Mouse (Mus musculus): ENCODE measurements around the gene Slc7a8. TPM values are rescaled to one million over a fixed set of nuclear protein-coding genes. Genes with fewer than 3 reads are reported as not detected.

Slc7a8 gene
- polyA plus RNA-seq, 1 experiment from 2014 or later, result 6.8 TPM

DNA sequence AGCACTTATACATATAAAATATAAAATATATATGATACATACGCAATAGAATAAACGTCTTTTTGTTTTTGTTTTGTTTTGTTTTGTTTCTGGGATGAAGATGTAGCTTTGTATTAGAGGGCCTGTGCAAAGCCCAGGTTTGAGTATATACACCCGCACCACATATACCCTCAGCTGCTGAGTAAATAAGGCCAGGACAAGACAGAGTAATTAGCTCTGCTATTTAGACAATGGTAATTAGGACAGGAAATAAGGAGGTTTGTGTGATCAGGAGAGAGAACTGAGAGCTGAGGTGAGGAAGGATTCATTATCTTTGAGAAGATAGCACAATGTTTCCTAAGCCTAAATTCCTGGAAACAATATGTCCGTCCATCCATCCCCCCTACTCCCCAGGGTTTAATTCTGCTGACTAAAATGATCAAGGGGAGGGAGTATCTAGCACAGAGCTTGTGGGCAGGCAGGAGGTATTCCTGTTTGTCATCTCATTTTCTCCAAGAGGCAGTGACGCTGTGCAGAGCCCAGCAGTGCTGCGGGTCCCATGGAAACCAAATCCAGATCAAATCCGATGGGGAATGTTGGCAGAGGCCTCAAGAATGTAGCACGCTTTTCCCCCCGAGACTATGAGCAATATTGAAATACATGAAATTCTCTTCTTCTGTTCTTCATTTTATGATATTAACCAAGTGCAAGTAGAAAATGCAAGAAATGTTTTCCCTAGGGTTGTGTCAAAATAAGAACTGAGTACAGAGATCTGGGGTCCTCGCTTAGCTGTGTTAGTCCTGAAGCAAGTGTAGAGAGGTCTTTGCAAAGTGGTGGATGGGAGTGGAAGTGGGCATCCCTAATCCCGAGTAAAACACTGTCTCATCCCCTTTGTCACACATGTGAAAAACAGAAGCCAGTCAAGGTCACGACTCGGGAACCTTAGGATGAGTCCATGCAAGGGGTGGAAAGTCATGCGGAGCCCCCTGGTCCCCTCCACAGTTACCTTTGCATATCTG, 44.9 kb downstream of the Slc7a8 start:
- peaks cover 10% of the 10 kb centered on the region for H3K4me1 ChIP-seq
- no peaks in the 10 kb centered on the region for H3K9me3 ChIP-seq (replicated peaks)
- WGBS, result 47% methylated on average over 14 of the region's 14 CpGs
- H3K36me3 ChIP-seq, result no peaks in the 10 kb centered on the region
- no peaks in the 10 kb centered on the region for H3K27me3 ChIP-seq
- no peak for ATAC-seq (ENCODE audit: insufficient number of reproducible peaks, low FRiP score, low TSS enrichment, low read depth)
- H3K4me3 ChIP-seq (replicated peaks), result no peak overlapping the region
- H3K4me2 ChIP-seq (replicated peaks), result no peak overlapping the region
- H3K9ac ChIP-seq, result no peak overlapping the region
- no peak overlapping the region for H3K27ac ChIP-seq (replicated peaks)

DNA sequence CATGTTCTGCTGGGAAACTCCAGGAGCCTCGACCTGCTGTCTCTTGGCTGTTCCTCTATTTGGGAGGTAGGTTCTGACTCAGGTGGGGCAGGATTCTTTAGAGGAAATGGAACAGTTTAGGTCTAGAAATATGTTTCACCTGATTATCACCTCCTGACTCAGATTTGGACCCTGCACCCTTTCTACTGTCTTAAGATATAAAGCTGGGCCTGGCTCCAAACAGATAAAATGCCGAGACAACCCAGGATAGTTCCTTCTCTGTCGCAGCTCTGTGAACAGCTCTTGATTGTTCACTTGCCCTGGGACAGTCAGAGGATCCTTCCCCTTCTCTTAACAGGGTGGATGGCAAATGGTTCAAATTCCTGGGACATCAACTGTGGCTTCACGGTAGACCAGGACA, 46.5 kb downstream of the Slc7a8 start:
- no peak overlapping the region for H3K27ac ChIP-seq (replicated peaks)
- ATAC-seq (ENCODE audit: insufficient number of reproducible peaks, low FRiP score, low TSS enrichment, low read depth), result no peak
- no peak overlapping the region for H3K4me2 ChIP-seq (replicated peaks)
- no peaks in the 10 kb centered on the region for H3K36me3 ChIP-seq
- no peaks in the 10 kb centered on the region for H3K9me3 ChIP-seq (replicated peaks)
- H3K9ac ChIP-seq, result no peak overlapping the region
- 75% methylated on average over 4 of the region's 4 CpGs for WGBS
- peaks cover 7% of the 10 kb centered on the region for H3K4me1 ChIP-seq
- no peaks in the 10 kb centered on the region for H3K27me3 ChIP-seq
- no peak overlapping the region for H3K4me3 ChIP-seq (replicated peaks)

DNA sequence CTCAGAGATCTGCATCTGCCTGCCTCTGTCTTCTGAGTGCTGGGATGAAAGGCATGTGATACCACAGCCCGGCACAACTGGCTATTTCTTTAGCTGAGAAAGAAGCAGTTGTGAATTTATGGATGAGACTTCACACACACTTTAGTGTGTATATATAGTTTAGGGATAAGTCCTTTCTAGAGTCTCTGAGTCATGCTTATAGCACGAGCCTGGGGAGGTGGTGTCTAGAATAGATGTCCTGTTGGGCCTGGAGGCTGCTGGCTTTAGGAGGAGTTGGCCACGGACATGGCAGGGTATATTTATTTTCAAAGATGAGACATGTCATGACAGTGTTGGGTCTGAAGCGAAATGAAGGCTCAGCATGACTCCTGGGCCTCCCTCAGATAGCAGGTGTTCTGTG, 47.7 kb downstream of the Slc7a8 start:
- no peaks in the 10 kb centered on the region for H3K9me3 ChIP-seq (replicated peaks)
- no peaks in the 10 kb centered on the region for H3K27me3 ChIP-seq
- H3K27ac ChIP-seq (replicated peaks), result no peak overlapping the region
- no peak overlapping the region for H3K4me2 ChIP-seq (replicated peaks)
- no peak overlapping the region for H3K9ac ChIP-seq
- H3K4me1 ChIP-seq, result peaks cover 7% of the 10 kb centered on the region
- no peak overlapping the region for H3K4me3 ChIP-seq (replicated peaks)
- no peaks in the 10 kb centered on the region for H3K36me3 ChIP-seq
- WGBS, result 67% methylated on average over 4 of the region's 4 CpGs
- ATAC-seq (ENCODE audit: insufficient number of reproducible peaks, low FRiP score, low TSS enrichment, low read depth), result no peak

DNA sequence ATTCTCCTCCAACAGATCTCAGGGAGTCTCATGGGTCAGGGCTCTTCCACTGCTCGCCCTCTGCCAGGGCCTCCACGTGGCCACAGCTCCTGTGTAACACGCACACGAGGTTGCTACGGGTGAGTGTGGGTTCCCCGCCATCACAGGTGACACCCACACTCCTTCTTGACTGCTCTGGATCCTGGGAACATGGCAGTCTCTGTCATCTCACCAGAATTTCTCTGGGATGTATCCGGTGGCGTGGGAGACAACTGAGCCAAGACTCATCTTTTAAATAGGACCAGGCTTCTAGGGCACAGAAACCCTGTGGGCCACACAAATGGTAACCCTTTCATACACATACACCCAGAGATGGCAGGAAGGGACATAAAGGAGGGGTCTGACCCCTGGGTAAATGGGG, 49.5 kb downstream of the Slc7a8 start:
- H3K4me1 ChIP-seq, result peaks cover 7% of the 10 kb centered on the region
- H3K4me2 ChIP-seq (replicated peaks), result no peak overlapping the region
- no peaks in the 10 kb centered on the region for H3K9me3 ChIP-seq (replicated peaks)
- no peak overlapping the region for H3K27ac ChIP-seq (replicated peaks)
- WGBS, result 87% methylated on average over 8 of the region's 8 CpGs
- H3K4me3 ChIP-seq (replicated peaks), result no peak overlapping the region
- H3K36me3 ChIP-seq, result no peaks in the 10 kb centered on the region
- no peaks in the 10 kb centered on the region for H3K27me3 ChIP-seq
- no peak for ATAC-seq (ENCODE audit: insufficient number of reproducible peaks, low FRiP score, low TSS enrichment, low read depth)
- H3K9ac ChIP-seq, result no peak overlapping the region

DNA sequence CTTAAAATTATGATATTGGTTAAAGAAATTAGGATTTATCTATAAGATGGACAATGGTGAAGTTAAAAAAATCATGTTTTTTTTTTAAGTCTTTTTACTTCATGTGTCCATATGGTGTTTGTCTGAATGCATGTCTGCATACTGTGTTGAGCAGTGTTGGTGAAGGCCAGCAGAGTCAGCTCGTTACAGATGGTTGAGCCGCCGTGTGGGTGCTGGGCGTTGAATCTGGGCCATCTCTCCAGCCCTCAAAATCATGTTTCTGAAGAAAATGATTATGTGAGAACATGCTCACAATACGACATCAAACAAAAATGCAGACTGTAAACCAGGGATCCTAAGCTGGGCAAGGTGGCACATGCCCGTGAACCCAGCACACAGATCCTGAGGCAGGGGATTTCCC, 51.4 kb downstream of the Slc7a8 start:
- no peak overlapping the region for H3K27ac ChIP-seq (replicated peaks)
- no peaks in the 10 kb centered on the region for H3K27me3 ChIP-seq
- H3K36me3 ChIP-seq, result no peaks in the 10 kb centered on the region
- no peaks in the 10 kb centered on the region for H3K9me3 ChIP-seq (replicated peaks)
- 68% methylated on average over 6 of the region's 6 CpGs for WGBS
- no peak overlapping the region for H3K4me2 ChIP-seq (replicated peaks)
- H3K4me3 ChIP-seq (replicated peaks), result no peak overlapping the region
- no peak overlapping the region for H3K9ac ChIP-seq
- ATAC-seq (ENCODE audit: insufficient number of reproducible peaks, low FRiP score, low TSS enrichment, low read depth), result no peak
- no peaks in the 10 kb centered on the region for H3K4me1 ChIP-seq

DNA sequence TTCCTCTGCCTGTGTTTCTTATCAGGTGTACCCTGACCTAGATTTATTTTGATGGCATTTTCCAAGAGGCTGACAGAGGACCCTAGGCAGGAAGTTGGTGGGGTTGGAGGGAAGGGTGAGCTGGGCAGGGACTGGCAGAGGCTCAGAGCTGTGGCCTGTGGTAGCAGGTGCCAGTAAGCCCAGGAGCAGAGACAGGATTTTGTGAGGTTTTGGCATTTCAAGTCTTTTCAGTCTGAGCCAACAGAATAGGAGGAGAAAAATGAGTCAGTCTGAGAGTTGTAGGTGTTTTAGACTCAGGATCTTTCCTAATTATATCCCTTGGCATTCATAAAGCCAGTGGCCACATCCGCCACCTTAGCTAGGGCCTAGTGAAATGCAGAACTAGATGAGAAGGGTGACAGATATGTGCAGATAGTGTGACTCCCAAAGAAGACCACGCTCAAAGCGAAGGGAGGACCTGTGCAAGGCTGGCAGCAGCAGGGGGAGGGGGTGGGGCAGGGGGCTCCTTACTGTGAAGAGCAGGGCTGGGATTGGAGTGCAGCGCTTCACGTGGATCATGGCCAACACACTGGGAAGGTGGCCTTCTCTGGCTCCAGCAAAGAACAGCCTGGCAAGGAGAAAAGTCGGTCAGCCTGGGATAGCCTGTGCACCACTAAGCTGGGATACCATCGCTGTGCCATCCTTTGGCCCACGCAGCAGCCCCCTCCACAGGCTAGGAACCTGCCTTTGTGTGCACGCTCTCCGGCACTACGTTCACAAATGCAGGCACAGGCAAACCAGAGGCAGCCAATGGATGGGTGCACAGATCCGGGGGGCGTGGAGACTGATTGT, 52.7 kb downstream of the Slc7a8 start:
- Histone ChIP-seq H3K36me3 (no peaks in the 10 kb centered on the region), H3K27ac (replicated peaks) (no peak overlapping the region), H3K4me1 (no peaks in the 10 kb centered on the region), H3K4me2 (replicated peaks) (no peak overlapping the region), H3K9ac (no peak overlapping the region), H3K4me3 (replicated peaks) (no peak overlapping the region), H3K27me3 (no peaks in the 10 kb centered on the region), H3K9me3 (replicated peaks) (no peaks in the 10 kb centered on the region)
- 70% methylated on average over 13 of the region's 13 CpGs for WGBS
- ATAC-seq (ENCODE audit: insufficient number of reproducible peaks, low FRiP score, low TSS enrichment, low read depth), result no peak

DNA sequence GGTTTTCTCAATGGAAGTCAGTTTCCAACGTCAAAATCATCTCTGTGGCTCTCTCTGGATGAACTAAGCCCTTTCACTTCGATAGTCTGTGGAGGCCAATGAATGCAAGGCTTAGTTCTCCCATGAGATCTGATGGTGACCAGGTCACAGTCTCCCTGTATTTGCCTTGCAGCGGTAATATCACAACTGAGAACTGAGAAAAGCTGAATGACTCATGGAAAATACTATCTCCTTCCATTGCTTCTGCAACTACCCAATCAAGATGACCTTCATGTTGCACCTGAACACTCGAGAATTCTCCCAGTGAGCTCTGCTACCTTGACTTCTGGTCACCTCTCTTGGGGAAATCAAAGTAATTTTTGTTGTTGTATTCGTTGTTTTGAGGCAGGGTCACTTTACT, 54.2 kb downstream of the Slc7a8 start:
- ATAC-seq (ENCODE audit: insufficient number of reproducible peaks, low FRiP score, low TSS enrichment, low read depth), result no peak

DNA sequence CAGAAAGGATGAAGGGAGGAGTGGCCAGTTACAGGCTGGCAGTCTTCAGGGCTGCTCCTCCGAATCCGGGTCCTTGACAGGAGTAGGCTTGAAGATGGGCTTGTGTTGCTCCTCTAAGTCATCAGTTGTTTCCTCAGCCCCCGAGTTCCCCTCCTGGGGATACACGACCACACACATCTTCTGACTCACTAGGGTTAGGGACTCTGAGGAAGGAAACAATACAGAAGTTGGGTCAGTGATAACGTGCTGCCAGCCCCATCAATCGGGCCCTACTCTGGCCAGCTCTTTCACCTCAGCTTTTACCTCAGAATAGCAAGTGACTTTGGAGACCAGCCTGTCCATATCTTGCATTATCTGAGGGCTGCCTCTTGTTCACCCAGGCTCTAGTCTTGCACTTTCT, 57.7 kb downstream of the Slc7a8 start:
- H3K4me1 ChIP-seq, result no peaks in the 10 kb centered on the region
- no peaks in the 10 kb centered on the region for H3K27me3 ChIP-seq
- 72% methylated on average over 6 of the region's 6 CpGs for WGBS
- no peak overlapping the region for H3K9ac ChIP-seq
- no peaks in the 10 kb centered on the region for H3K9me3 ChIP-seq (replicated peaks)
- no peak overlapping the region for H3K4me2 ChIP-seq (replicated peaks)
- H3K27ac ChIP-seq (replicated peaks), result no peak overlapping the region
- ATAC-seq (ENCODE audit: insufficient number of reproducible peaks, low FRiP score, low TSS enrichment, low read depth), result no peak
- no peaks in the 10 kb centered on the region for H3K36me3 ChIP-seq
- H3K4me3 ChIP-seq (replicated peaks), result no peak overlapping the region

More for the DNA sequence above, 54.2 kb downstream of the Slc7a8 start:
- Histone ChIP-seq H3K4me3 (replicated peaks) (no peak overlapping the region), H3K9me3 (replicated peaks) (no peaks in the 10 kb centered on the region), H3K36me3 (no peaks in the 10 kb centered on the region), H3K4me2 (replicated peaks) (no peak overlapping the region), H3K9ac (no peak overlapping the region), H3K27ac (replicated peaks) (no peak overlapping the region), H3K4me1 (no peaks in the 10 kb centered on the region), H3K27me3 (no peaks in the 10 kb centered on the region)
- 68% methylated on average over 5 of the region's 5 CpGs for WGBS

DNA sequence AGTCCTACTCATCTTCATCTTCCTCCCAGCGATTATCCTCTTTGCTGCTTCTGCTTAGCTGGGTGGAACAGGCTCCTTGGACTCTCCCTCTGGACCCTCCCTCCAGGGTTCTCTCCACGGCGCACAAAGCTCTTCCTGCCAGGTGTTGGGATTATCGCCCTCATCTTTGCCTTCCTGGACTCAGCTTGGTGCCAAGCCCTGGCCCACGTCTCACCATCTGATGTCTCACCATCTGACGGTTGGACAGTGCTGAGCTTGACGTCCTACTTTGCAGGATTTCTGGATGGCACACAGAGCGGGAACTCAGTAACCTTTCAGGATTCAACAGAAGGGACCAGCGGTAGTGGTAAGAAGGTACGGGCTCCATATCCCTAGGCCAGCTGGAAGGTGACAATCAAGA, 60.0 kb downstream of the Slc7a8 start:
- Histone ChIP-seq H3K4me2 (replicated peaks) (no peak overlapping the region), H3K27ac (replicated peaks) (no peak overlapping the region), H3K9me3 (replicated peaks) (no peaks in the 10 kb centered on the region), H3K4me3 (replicated peaks) (no peak overlapping the region), H3K36me3 (no peaks in the 10 kb centered on the region), H3K4me1 (no peaks in the 10 kb centered on the region), H3K9ac (no peak overlapping the region), H3K27me3 (no peaks in the 10 kb centered on the region)
- no peak for ATAC-seq (ENCODE audit: insufficient number of reproducible peaks, low FRiP score, low TSS enrichment, low read depth)
- WGBS, result 72% methylated on average over 10 of the region's 10 CpGs

DNA sequence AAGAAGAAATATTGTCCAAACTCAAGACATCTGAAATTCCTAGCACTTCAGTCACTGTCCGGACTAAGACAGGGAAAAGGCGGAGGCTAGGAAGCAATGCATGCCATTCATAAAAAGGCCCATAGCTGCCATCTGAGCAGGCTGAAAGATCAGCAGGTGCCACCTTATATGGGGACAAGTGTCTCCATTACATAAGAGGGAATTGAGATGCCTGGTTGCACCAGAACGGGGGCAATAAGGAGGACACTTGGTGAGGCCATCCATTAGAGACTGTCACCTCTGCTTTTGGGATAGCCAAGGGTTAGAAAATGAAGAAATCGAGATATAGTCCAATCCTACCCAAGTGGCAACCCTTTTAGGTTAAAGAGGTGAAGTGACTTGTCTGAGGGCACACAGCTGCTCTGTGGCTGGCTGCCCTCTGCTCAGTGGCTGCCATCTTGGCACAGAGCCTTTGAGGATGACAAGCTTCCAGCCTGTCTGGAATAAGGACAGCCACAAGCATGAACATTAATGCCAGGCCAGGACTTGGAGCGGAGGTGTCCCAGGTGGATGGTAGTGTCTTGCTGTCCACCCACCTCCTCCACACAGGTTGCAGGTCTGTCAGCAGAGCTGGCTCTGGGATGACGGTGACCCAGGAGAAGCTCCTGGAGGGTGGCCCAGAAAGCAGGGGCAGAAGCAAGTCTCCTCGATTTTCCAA, 60.9 kb downstream of the Slc7a8 start:
- Histone ChIP-seq H3K4me3 (replicated peaks) (no peak overlapping the region), H3K27me3 (no peaks in the 10 kb centered on the region), H3K4me2 (replicated peaks) (no peak overlapping the region), H3K9ac (no peak overlapping the region), H3K4me1 (no peaks in the 10 kb centered on the region), H3K9me3 (replicated peaks) (no peaks in the 10 kb centered on the region), H3K27ac (replicated peaks) (no peak overlapping the region), H3K36me3 (no peaks in the 10 kb centered on the region)
- WGBS, result 80% methylated on average over 7 of the region's 7 CpGs
- no peak for ATAC-seq (ENCODE audit: insufficient number of reproducible peaks, low FRiP score, low TSS enrichment, low read depth)

DNA sequence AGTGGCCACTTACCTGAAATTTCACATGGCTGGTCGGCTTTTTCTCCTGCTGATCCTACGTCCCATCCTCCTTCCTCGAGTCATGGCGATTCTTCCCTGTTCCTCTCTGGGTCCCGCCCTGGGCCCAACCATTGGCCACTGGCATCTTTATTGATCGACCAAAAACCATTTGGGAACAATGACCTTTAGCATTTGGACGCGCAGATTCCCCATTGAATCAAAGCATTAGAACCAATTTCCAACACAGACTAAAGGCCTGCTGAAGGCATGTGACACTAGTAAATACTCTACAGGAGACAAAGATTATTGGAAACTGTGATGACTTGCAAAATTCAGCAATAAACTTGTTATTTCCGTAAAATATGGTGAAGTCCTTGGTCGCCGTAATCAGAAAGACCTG, 61.7 kb downstream of the Slc7a8 start:
- H3K9me3 ChIP-seq (replicated peaks), result no peaks in the 10 kb centered on the region
- H3K4me2 ChIP-seq (replicated peaks), result no peak overlapping the region
- 0 out of 2 replicates have a peak, but pooled peaks cover under 1% of the 10 kb centered on the region for H3K27me3 ChIP-seq
- H3K4me1 ChIP-seq, result no peaks in the 10 kb centered on the region
- no peak overlapping the region for H3K27ac ChIP-seq (replicated peaks)
- H3K4me3 ChIP-seq (replicated peaks), result no peak overlapping the region
- 90% methylated on average over 11 of the region's 11 CpGs for WGBS
- H3K36me3 ChIP-seq, result no peaks in the 10 kb centered on the region
- no peak overlapping the region for H3K9ac ChIP-seq
- ATAC-seq (ENCODE audit: insufficient number of reproducible peaks, low FRiP score, low TSS enrichment, low read depth), result no peak
